Mouse (Mus musculus): Measurements from ENCODE around the gene Abtb1. TPM values are rescaled to one million over a fixed set of nuclear protein-coding genes. Genes with fewer than 3 reads are reported as not detected.

Gene Abtb1
- polyA plus RNA-seq, 1 experiment from 2014 or later = 26.1 TPM

DNA sequence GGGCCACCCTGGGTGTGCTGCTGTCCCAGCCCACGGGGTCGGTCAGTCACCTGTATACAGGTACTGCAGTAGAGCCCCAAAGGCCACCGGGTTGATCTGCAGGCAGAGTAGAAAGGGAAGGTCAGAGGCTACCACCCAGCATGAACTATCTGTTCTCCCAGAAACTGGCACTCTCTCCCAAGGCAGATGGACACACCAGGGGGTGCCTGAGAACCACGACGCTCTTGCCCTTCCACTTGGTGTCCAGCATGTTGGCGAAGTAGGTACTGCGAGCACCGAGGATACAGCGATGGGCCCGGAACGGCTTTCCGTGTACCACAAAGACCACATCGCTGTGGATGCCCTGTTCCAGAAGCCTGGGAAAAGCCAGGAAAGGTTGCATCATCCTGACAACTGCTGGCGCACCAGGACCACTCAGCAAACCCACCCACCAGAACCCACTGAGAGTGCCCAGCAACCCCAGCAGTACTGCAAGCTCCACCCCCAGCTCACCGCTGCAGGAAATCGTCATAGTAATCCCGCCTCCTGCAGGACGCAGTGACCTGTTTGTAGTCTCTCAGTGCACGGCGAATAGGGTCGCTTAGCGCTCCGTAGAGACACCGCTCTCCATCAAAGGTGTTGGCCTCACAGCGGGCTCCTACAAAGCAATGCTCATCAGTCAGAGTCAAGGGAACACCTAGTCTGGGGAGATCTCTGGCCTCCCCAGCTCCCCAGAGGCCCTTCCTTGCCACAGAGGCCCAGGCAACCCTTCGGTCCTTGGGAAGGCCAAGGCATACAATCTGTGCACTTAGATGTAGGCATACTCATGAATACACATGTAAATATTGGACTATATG lies 2.4 kb downstream of the Abtb1 start:
- no peak for TF ChIP-seq CTCF (IDR thresholded peaks at IDR 0.05; ENCODE audit: low read depth)
- 86% methylated on average over 26 of the region's 26 CpGs for WGBS
- Histone ChIP-seq H3K4me3 (ENCODE audit: low read depth, low read length) (no peak overlapping the region), H3K9ac (ENCODE audit: low read length) (no peak overlapping the region), H3K4me1 (replicated peaks; ENCODE audit: control insufficient read depth, insufficient read depth) (peaks cover 4% of the 10 kb centered on the region; the same call in 1 of the 2 replicates), H3K27ac (replicated peaks) (no peak overlapping the region), H3K27me3 (ENCODE audit: control insufficient read depth, insufficient read depth, low read length) (no peaks in the 10 kb centered on the region), H3K4me2 (replicated peaks; ENCODE audit: low read depth) (no peak overlapping the region), H3K36me3 (ENCODE audit: control insufficient read depth, insufficient read depth, low read length) (peaks cover 9% of the 10 kb centered on the region; the same call in 1 of the 2 replicates), H3K9me3 (ENCODE audit: control insufficient read depth, low read length) (no peaks in the 10 kb centered on the region)
- ATAC-seq (ENCODE audit: low FRiP score, low TSS enrichment) = no peak
- DNase-seq (ENCODE audit: low spot score) = no peak

DNA sequence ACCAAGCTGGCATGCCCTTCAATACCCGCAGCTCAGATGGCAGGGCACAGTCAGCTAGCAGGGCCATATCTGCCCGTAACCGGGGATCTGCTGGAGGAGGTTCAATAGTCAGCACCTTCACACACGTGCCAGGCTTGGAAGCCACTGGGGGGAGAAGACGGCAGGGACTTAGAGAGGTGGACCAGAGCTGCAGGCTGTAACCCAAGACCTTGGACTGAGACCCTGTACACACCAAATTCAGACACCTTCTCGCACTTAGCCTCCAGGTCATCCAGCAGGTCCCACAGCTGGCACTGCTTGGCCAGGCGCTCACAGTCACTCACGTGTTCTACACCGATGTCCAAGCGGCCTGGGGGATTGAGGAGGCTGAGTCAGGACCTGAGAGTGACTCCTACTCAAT lies 3.2 kb downstream of the Abtb1 start:
- H3K4me2 ChIP-seq (replicated peaks; ENCODE audit: low read depth) = no peak overlapping the region
- H3K9ac ChIP-seq (ENCODE audit: low read length) = no peak overlapping the region
- no peak for TF ChIP-seq EP300 (optimal IDR thresholded peaks at IDR 0.05)
- no peak for TF ChIP-seq CTCF (IDR thresholded peaks at IDR 0.05; ENCODE audit: low read depth)
- peaks cover 9% of the 10 kb centered on the region; the same call in 1 of the 2 replicates for H3K36me3 ChIP-seq (ENCODE audit: control insufficient read depth, insufficient read depth, low read length)
- no peak overlapping the region for H3K4me3 ChIP-seq (ENCODE audit: low read depth, low read length)
- H3K9me3 ChIP-seq (ENCODE audit: control insufficient read depth, low read length) = no peaks in the 10 kb centered on the region
- no peak for ATAC-seq (ENCODE audit: low FRiP score, low TSS enrichment)
- peaks cover 4% of the 10 kb centered on the region; the same call in 1 of the 2 replicates for H3K4me1 ChIP-seq (replicated peaks; ENCODE audit: control insufficient read depth, insufficient read depth)
- H3K27me3 ChIP-seq (ENCODE audit: control insufficient read depth, insufficient read depth, low read length) = no peaks in the 10 kb centered on the region
- DNase-seq (ENCODE audit: low spot score) = no peak
- no peak overlapping the region for H3K27ac ChIP-seq (replicated peaks)
- WGBS = 95% methylated on average over 10 of the region's 10 CpGs

DNA sequence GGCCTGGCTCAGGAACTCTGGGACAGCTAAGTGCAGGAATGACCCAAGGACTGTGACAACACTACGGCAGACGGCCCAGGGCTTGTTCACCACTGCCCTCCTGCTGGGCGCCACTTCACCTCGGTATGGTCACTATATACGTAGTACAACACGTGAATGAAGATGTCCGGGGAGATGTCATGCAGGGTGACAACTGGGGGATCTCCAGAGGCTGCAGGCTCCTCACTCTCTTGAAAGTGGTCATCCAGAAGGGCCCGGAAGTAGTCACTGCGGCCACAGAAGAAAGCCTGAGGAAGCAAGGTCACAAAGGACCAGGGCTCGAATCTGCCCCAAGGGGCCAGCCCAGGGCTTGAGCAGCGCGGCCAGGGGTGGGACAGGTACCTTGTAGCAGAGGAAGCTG lies 3.8 kb downstream of the Abtb1 start:
- TF ChIP-seq EP300 (optimal IDR thresholded peaks at IDR 0.05) (no peak), CTCF (IDR thresholded peaks at IDR 0.05; ENCODE audit: low read depth) (no peak)
- H3K27ac ChIP-seq (replicated peaks) = no peak overlapping the region
- WGBS = 96% methylated on average over 12 of the region's 12 CpGs

DNA sequence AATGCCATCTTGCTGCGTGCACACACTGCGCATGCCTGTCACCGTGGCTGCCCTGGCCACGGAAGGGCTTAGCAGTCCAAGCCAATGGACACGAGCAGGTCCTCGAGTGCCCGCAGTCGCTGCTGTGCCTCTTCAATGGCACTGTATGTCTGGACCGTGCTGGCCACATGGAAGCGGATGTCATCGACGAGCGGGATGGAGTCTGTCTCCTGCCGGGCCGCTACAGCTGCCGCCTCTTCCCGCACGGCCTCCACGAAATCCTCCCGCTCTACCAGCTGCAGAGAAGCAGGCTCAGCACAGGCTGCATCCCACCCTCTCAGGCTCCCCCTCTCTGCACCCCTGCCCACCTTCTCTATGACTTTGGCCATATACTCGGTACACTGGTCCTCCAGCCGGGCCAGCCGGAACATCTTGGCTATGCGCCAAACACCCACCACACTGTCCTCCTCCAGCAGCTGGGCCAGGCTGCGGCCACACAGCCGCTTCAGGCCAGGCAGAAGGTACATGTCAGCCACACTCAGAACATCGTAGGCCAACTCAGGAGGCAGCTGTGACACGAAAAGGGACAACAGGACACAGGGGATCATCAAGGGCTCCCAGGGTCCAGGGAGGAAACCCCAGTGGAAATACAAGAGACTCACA lies 5.5 kb downstream of the Abtb1 start:
- ATAC-seq (ENCODE audit: low FRiP score, low TSS enrichment) = no peak
- no peak overlapping the region for H3K27ac ChIP-seq (replicated peaks)
- WGBS = 87% methylated on average over 28 of the region's 28 CpGs

More for the DNA sequence above, 3.8 kb downstream of the Abtb1 start:
- ATAC-seq (ENCODE audit: low FRiP score, low TSS enrichment) (no peak), DNase-seq (ENCODE audit: low spot score) (no peak)
- H3K9ac ChIP-seq (ENCODE audit: low read length) = no peak overlapping the region
- no peaks in the 10 kb centered on the region for H3K9me3 ChIP-seq (ENCODE audit: control insufficient read depth, low read length)
- no peak overlapping the region for H3K4me3 ChIP-seq (ENCODE audit: low read depth, low read length)
- no peaks in the 10 kb centered on the region for H3K27me3 ChIP-seq (ENCODE audit: control insufficient read depth, insufficient read depth, low read length)
- H3K4me2 ChIP-seq (replicated peaks; ENCODE audit: low read depth) = no peak overlapping the region
- H3K36me3 ChIP-seq (ENCODE audit: control insufficient read depth, insufficient read depth, low read length) = peaks cover 9% of the 10 kb centered on the region; the same call in 1 of the 2 replicates
- peaks cover 4% of the 10 kb centered on the region; the same call in 1 of the 2 replicates for H3K4me1 ChIP-seq (replicated peaks; ENCODE audit: control insufficient read depth, insufficient read depth)

DNA sequence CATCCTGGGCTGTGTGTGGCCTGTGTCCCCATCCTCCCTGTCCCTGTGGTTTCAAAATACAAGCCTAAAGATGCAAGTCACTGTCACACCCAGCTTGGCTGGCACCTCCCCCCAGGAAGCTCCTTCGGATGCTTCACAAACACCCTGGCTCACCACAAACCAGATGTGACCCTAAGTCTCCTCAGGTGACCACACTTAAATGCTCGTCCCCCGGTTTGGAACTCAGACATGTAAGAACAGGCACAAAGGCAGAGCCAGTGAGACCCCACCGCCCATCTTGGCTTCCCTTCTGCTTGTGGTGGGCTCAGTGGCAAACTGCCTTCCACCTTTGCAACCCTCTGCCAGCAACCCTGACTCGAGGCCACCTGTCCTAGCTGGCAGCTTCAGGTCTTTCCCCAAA lies 6.7 kb downstream of the Abtb1 start:
- no peak overlapping the region for H3K4me3 ChIP-seq (ENCODE audit: low read depth, low read length)
- no peaks in the 10 kb centered on the region for H3K27me3 ChIP-seq (ENCODE audit: control insufficient read depth, insufficient read depth, low read length)
- H3K27ac ChIP-seq (replicated peaks) = no peak overlapping the region
- H3K9ac ChIP-seq (ENCODE audit: low read length) = no peak overlapping the region
- DNase-seq (ENCODE audit: low spot score) = no peak
- peaks cover 9% of the 10 kb centered on the region; the same call in 1 of the 2 replicates for H3K36me3 ChIP-seq (ENCODE audit: control insufficient read depth, insufficient read depth, low read length)
- H3K4me2 ChIP-seq (replicated peaks; ENCODE audit: low read depth) = no peak overlapping the region
- TF ChIP-seq CTCF (IDR thresholded peaks at IDR 0.05; ENCODE audit: low read depth) = no peak
- no peak for TF ChIP-seq EP300 (optimal IDR thresholded peaks at IDR 0.05)
- WGBS = 72% methylated on average over 5 of the region's 5 CpGs
- H3K4me1 ChIP-seq (replicated peaks; ENCODE audit: control insufficient read depth, insufficient read depth) = no peaks in the 10 kb centered on the region
- ATAC-seq (ENCODE audit: low FRiP score, low TSS enrichment) = no peak
- no peaks in the 10 kb centered on the region for H3K9me3 ChIP-seq (ENCODE audit: control insufficient read depth, low read length)

More for the DNA sequence above, 5.5 kb downstream of the Abtb1 start:
- Histone ChIP-seq H3K9ac (ENCODE audit: low read length) (no peak overlapping the region), H3K9me3 (ENCODE audit: control insufficient read depth, low read length) (no peaks in the 10 kb centered on the region), H3K4me2 (replicated peaks; ENCODE audit: low read depth) (no peak overlapping the region), H3K27me3 (ENCODE audit: control insufficient read depth, insufficient read depth, low read length) (no peaks in the 10 kb centered on the region), H3K4me3 (ENCODE audit: low read depth, low read length) (no peak overlapping the region), H3K4me1 (replicated peaks; ENCODE audit: control insufficient read depth, insufficient read depth) (peaks cover 4% of the 10 kb centered on the region; the same call in 1 of the 2 replicates), H3K36me3 (ENCODE audit: control insufficient read depth, insufficient read depth, low read length) (peaks cover 9% of the 10 kb centered on the region; the same call in 1 of the 2 replicates)
- TF ChIP-seq CTCF (IDR thresholded peaks at IDR 0.05; ENCODE audit: low read depth) (no peak), EP300 (optimal IDR thresholded peaks at IDR 0.05) (no peak)
- DNase-seq (ENCODE audit: low spot score) = no peak
